Mouse (Mus musculus) CD4-positive, CD25-positive, alpha-beta regulatory T cell, adult 4 months (primary cell): ENCODE data around the gene Gm9789. TPM values are rescaled to one million over a fixed set of nuclear protein-coding genes. Genes with fewer than 3 reads are reported as not detected.
"Not testable (repeated sequence)": the region's sequence is repeated elsewhere in the genome, so short reads cannot be mapped to it uniquely, and the experiment has no call there.

ENCODE experiments used
- ATAC-seq: one replicate; pipeline ENCODE4 v1.8.0; 2017
- polyA plus RNA-seq, 2 experiments: library from polyadenylated mRNA; unstranded; fragments of 100-300 nt; shearing (Covaris generic); gene quantifications; one replicate each; pipeline ENCODE4 v1.2.1; 2017

The Gm9789 gene
- polyA plus RNA-seq: not detected

GRCm38 (mm10) chr16:89157652-89158051 is at the start of gene Gm9789:
Gene Gm9789 (plus strand): TSS chr16:89157952.
- no peak for ATAC-seq

GRCm38 (mm10) chr16:89140551-89140950 is 17.2 kb upstream of the Gm9789 start, which contains the start of gene Gm6358:
Gene Gm6358 (plus strand): TSS chr16:89140851.
- ATAC-seq: no peak

- ATAC-seq: no peak
Observed at GRCm38 (mm10) chr16:89150786-89151185, 7.0 kb upstream of the Gm9789 start, which contains the start of gene Gm10061. Gene Gm10061 (plus strand): TSS chr16:89151086.

- not testable (repeated sequence) for ATAC-seq
Observed at GRCm38 (mm10) chr16:89169190-89169589, 11.4 kb downstream of the Gm9789 start, which contains the start of gene Gm7735. Gene Gm7735 (plus strand): TSS chr16:89169490.

GRCm38 (mm10) chr16:89174435-89174834 is 16.7 kb downstream of the Gm9789 start, which contains the start of gene 1110057P08Rik:
Gene 1110057P08Rik (plus strand): TSS chr16:89174735.
- no peak for ATAC-seq

- no peak for ATAC-seq
Observed at GRCm38 (mm10) chr16:89188621-89189020, 30.9 kb downstream of the Gm9789 start.

GRCm38 (mm10) chr16:89205561-89205960 is 47.8 kb downstream of the Gm9789 start, which contains the start of gene Krtap20-2:
Gene Krtap20-2 (plus strand): TSS chr16:89205861.
- ATAC-seq: no peak

Other genes starting within 250 kb of the Gm9789 start
- gene Krtap19-9b, start 225.7 kb upstream of the Gm9789 start, polyA plus RNA-seq: not detected
- gene Krtap16-3, start 195.1 kb upstream of the Gm9789 start, polyA plus RNA-seq: not detected
- gene Krtap22-2, start 147.2 kb upstream of the Gm9789 start, polyA plus RNA-seq: not detected
- gene Gm10229, start 142.7 kb upstream of the Gm9789 start, polyA plus RNA-seq: not detected
- not detected for gene Krtap6-1, start 126.3 kb upstream of the Gm9789 start, polyA plus RNA-seq
- not detected for gene Gm10228, start 116.5 kb upstream of the Gm9789 start, polyA plus RNA-seq
- not detected for gene Krtap6-5, start 110.1 kb upstream of the Gm9789 start, polyA plus RNA-seq
- gene 1110025L11Rik, start 94.0 kb upstream of the Gm9789 start, polyA plus RNA-seq: not detected
- gene Krtap6-3, start 73.9 kb upstream of the Gm9789 start, polyA plus RNA-seq: not detected
- not detected for gene Gm6358, start 17.1 kb upstream of the Gm9789 start, polyA plus RNA-seq
- gene Gm10061, start 6.9 kb upstream of the Gm9789 start, polyA plus RNA-seq: not detected
- gene Gm7735, start 11.5 kb downstream of the Gm9789 start, polyA plus RNA-seq: not detected
- gene 1110057P08Rik, start 16.8 kb downstream of the Gm9789 start, polyA plus RNA-seq: not detected
- not detected for gene Krtap20-2, start 47.9 kb downstream of the Gm9789 start, polyA plus RNA-seq
- gene Krtap21-1, start 245.9 kb downstream of the Gm9789 start, polyA plus RNA-seq: not detected